ENCODE assay signal across 17 mouse cellular contexts in the genomic region with DNA sequence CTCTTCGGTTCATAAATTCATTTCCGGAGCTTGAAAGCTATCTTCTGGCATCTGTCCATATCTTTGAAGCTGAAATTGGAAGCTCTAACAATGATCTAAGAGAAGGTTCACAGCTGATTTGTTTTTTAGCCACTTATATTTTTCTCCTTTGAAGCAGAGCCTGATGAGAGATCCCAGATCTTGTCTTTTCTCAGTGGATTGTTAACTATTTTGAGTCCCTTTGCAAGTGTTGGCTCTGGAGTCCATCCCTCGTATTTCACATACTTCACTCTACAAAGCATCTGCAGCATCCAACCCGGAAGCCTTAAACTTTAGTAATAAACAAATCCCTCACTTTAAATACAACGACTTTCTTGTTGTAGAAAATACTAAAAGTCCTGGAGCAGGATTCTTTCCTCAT.
"Had no signal": no experiment of that assay in that cellular context is flagged by ENCODE, and none has a peak within 500 bp of the region (broad histone marks: within the 10 kb centered on the region; RNA-seq: fewer than 3 reads in every experiment).

No protein-coding gene starts in this region.

- H3K4me3 ChIP-seq: liver, embryonic 13.5 days; liver, embryonic 15.5 days; megakaryocyte, embryonic 14.5 days; midbrain, embryonic 13.5 days; midbrain, embryonic 15.5 days; neural tube, embryonic 12.5 days; stomach, embryonic 15.5 days had no signal

- H3K27ac ChIP-seq: liver, embryonic 13.5 days; liver, embryonic 15.5 days; macrophage; midbrain, embryonic 13.5 days; midbrain, embryonic 15.5 days; neural tube, embryonic 12.5 days; stomach, embryonic 15.5 days; stomach, postnatal 0 days had no signal

- H3K4me1 ChIP-seq: liver, embryonic 13.5 days; liver, embryonic 15.5 days; megakaryocyte, embryonic 14.5 days; midbrain, embryonic 13.5 days; midbrain, embryonic 15.5 days; stomach, embryonic 15.5 days had no signal

- H3K36me3 ChIP-seq: liver, embryonic 13.5 days; liver, embryonic 15.5 days; midbrain, embryonic 13.5 days; midbrain, embryonic 15.5 days; neural tube, embryonic 12.5 days; stomach, embryonic 15.5 days had no signal

- DNase-seq: liver, embryonic 13.5 days; liver, postnatal 0 days; lung, postnatal 10 days; right cerebral cortex, postnatal 14 days; thymus, adult 2 months; thymus, postnatal 25 days; thymus, postnatal 4 days had no signal

- H3K27me3 ChIP-seq: liver, embryonic 13.5 days; liver, embryonic 15.5 days; megakaryocyte, embryonic 14.5 days; midbrain, embryonic 13.5 days; midbrain, embryonic 15.5 days; neural tube, embryonic 12.5 days; stomach, embryonic 15.5 days had no signal

- H3K4me2 ChIP-seq: liver, embryonic 11.5 days; liver, embryonic 13.5 days; liver, embryonic 15.5 days; midbrain, embryonic 11.5 days; midbrain, embryonic 13.5 days; midbrain, embryonic 15.5 days; neural tube, embryonic 12.5 days; stomach, embryonic 15.5 days had no signal

- H3K9ac ChIP-seq: liver, embryonic 13.5 days; liver, embryonic 15.5 days; liver, postnatal 0 days; midbrain, embryonic 13.5 days; midbrain, embryonic 15.5 days; neural tube, embryonic 12.5 days; stomach, embryonic 15.5 days had no signal

- ATAC-seq: liver, postnatal 0 days; midbrain, embryonic 13.5 days; midbrain, embryonic 15.5 days had no signal

- H3K9me3 ChIP-seq: liver, embryonic 13.5 days; midbrain, embryonic 13.5 days; midbrain, embryonic 15.5 days; neural tube, embryonic 12.5 days; stomach, embryonic 15.5 days had no signal
